Mouse (Mus musculus): Measurements from ENCODE around the gene Kcnq2.

Kcnq2 gene

DNA sequence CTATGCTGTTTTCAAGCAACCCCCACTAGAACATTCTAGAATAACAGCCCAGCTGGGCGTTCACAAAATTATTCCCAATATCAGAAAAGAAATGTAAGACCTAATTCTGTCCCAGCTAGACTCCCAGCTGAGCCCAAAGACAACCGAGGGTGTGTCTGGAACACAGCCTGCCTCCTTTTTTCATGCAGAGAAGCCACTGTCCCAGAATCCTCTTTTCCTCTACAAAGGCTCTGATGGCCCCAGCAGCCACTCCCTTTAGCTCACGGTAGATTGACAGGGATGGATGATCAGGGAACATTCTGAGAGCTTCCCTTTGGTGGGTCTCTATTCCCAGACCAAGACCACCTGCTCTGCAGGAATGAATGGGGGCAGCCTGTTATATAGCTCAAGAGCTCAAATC is 7.3 kb downstream of the Kcnq2 start:
- Histone ChIP-seq H3K4me1 (replicated peaks; ENCODE audit: low read depth, low read length) (peaks cover 55% of the 10 kb centered on the region), H3K4me3 (replicated peaks; ENCODE audit: low read length) (peak overlapping the region; percentile 5; the same call in 1 of the 2 replicates), H3K36me3 (ENCODE audit: insufficient read depth, low read length) (no peaks in the 10 kb centered on the region), H3K9me3 (ENCODE audit: low read length) (no peaks in the 10 kb centered on the region), H3K27me3 (ENCODE audit: insufficient read depth, low read length) (peaks cover 14% of the 10 kb centered on the region)
- no peak for TF ChIP-seq CTCF (conservative IDR thresholded peaks at IDR 0.05; ENCODE audit: low read length)
- no peak for TF ChIP-seq POU5F1 (IDR thresholded peaks at IDR 0.05; ENCODE audit: borderline replicate concordance, low read length)
- TF ChIP-seq NANOG (IDR thresholded peaks at IDR 0.05; ENCODE audit: borderline replicate concordance, low read length): no peak

DNA sequence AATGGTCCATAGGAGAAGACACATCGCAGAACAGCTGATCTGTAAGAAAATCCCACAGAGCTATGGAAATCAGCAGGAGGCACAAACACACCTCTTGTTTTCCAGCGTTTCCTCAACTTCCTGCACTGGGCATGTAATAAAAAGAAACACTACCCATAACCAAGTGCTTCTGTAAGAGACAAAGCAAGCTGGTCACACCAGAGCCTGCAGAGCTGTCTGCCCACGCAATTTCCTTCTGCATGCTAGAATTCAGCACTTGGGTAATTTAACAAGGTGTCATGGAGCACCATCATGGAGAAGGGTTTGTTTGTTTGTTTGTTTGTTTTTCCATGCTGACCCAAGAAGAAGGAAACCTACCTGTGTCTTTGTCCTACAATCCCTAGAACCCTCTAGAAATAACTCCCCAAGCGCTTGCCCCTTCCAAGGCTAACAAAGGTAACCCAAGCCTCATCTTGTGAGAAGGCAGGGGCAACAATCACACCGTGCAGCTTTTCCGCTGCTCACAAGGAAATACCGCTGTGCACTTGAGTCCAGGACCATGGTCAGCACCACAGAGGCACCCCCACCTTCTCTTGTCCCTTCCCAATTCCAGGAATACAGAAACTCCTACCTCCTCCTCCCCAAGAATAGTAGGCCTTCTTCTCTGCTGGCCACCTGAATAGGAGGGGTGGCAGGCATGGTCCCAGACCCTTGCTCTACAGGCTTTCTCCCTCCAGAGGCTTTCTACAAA is 9.2 kb downstream of the Kcnq2 start:
- peaks cover 54% of the 10 kb centered on the region for H3K4me1 ChIP-seq (replicated peaks; ENCODE audit: low read depth, low read length)
- no peak overlapping the region for H3K4me3 ChIP-seq (replicated peaks; ENCODE audit: low read length)
- H3K27me3 ChIP-seq (ENCODE audit: insufficient read depth, low read length): no peaks in the 10 kb centered on the region
- TF ChIP-seq CTCF (conservative IDR thresholded peaks at IDR 0.05; ENCODE audit: low read length) (no peak), POU5F1 (IDR thresholded peaks at IDR 0.05; ENCODE audit: borderline replicate concordance, low read length) (no peak), NANOG (IDR thresholded peaks at IDR 0.05; ENCODE audit: borderline replicate concordance, low read length) (no peak)
- H3K36me3 ChIP-seq (ENCODE audit: insufficient read depth, low read length): no peaks in the 10 kb centered on the region
- H3K9me3 ChIP-seq (ENCODE audit: low read length): no peaks in the 10 kb centered on the region

DNA sequence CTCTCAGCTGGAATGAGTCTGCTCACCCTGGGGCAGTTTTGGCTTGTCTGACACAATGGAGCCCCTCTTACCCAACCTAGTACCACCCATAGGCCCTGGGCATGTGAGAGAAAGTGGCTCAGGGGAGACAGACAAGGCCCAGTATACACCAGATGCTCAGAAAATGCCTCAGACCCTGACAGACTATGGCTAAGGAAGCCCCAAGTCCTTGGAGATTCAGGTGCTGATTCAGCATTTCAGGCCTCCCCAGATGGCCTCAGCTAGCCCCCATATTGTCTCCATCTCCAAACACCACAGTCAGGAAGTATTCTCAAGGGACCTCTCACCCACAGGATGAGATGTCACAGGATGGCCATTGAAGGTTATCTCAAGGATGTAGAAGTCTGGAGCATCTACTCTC is 12.5 kb downstream of the Kcnq2 start:
- H3K4me3 ChIP-seq (replicated peaks; ENCODE audit: low read length): no peak overlapping the region
- peaks cover 34% of the 10 kb centered on the region for H3K4me1 ChIP-seq (replicated peaks; ENCODE audit: low read depth, low read length)
- H3K36me3 ChIP-seq (ENCODE audit: insufficient read depth, low read length): no peaks in the 10 kb centered on the region
- TF ChIP-seq CTCF (conservative IDR thresholded peaks at IDR 0.05; ENCODE audit: low read length) (no peak), POU5F1 (IDR thresholded peaks at IDR 0.05; ENCODE audit: borderline replicate concordance, low read length) (no peak), NANOG (IDR thresholded peaks at IDR 0.05; ENCODE audit: borderline replicate concordance, low read length) (no peak)
- 0 out of 2 replicates have a peak, but pooled peaks cover 3% of the 10 kb centered on the region for H3K9me3 ChIP-seq (ENCODE audit: low read length)
- H3K27me3 ChIP-seq (ENCODE audit: insufficient read depth, low read length): no peaks in the 10 kb centered on the region

DNA sequence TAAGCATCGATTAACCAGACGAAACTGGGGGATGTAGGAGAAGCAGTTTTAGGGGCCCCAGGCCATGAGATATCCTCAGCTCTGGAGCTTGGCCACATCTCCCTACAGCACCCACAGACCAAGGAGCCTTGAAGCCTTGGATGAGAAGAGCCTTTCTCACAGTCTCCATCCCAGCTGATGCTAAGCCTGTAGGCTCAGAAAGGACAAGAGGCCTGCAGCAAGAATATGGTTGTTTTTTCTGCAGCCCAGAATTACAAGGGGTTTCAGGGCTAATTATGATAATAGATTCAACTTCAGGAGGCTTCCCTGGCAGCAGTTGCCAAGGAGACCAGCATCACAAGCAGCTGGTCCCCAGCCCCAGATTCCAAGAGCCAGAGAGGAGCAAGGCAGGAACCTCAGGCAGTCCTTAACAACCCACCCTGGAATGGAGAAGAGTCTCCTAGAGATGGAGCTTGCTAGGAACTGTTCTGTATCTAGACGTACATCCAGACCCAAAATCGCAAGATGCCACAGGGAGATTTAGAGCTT is 14.1 kb downstream of the Kcnq2 start:
- Histone ChIP-seq H3K27me3 (ENCODE audit: insufficient read depth, low read length) (no peaks in the 10 kb centered on the region), H3K36me3 (ENCODE audit: insufficient read depth, low read length) (no peaks in the 10 kb centered on the region), H3K4me3 (replicated peaks; ENCODE audit: low read length) (no peak overlapping the region), H3K9me3 (ENCODE audit: low read length) (0 out of 2 replicates have a peak, but pooled peaks cover 3% of the 10 kb centered on the region), H3K4me1 (replicated peaks; ENCODE audit: low read depth, low read length) (peaks cover 18% of the 10 kb centered on the region)
- TF ChIP-seq CTCF (conservative IDR thresholded peaks at IDR 0.05; ENCODE audit: low read length) (no peak), POU5F1 (IDR thresholded peaks at IDR 0.05; ENCODE audit: borderline replicate concordance, low read length) (no peak), NANOG (IDR thresholded peaks at IDR 0.05; ENCODE audit: borderline replicate concordance, low read length) (no peak)

DNA sequence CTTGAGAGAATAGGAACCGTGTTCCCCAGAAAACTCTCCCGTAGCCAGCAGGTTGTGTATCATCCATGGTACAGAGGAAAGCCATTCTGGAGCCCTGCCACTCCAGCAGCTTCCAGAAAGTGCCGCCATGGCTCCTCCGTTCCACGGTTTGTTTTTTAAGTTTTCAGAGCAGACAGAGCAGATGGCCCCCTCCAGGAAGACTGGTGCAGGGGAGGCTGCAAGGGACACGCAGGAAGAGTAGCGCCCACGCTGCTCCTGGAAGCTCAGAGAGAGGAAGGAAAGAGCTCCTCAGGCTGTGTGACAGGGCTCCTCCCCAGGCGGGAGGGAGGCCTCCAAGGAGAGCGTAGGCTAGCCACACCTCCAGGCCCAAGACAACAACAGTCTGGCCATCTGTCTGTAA is 15.1 kb downstream of the Kcnq2 start:
- H3K4me1 ChIP-seq (replicated peaks; ENCODE audit: low read depth, low read length): peaks cover 8% of the 10 kb centered on the region
- TF ChIP-seq POU5F1 (IDR thresholded peaks at IDR 0.05; ENCODE audit: borderline replicate concordance, low read length) (no peak), CTCF (conservative IDR thresholded peaks at IDR 0.05; ENCODE audit: low read length) (no peak), NANOG (IDR thresholded peaks at IDR 0.05; ENCODE audit: borderline replicate concordance, low read length) (no peak)
- H3K9me3 ChIP-seq (ENCODE audit: low read length): 0 out of 2 replicates have a peak, but pooled peaks cover 3% of the 10 kb centered on the region
- no peak overlapping the region for H3K4me3 ChIP-seq (replicated peaks; ENCODE audit: low read length)
- no peaks in the 10 kb centered on the region for H3K27me3 ChIP-seq (ENCODE audit: insufficient read depth, low read length)
- H3K36me3 ChIP-seq (ENCODE audit: insufficient read depth, low read length): no peaks in the 10 kb centered on the region

DNA sequence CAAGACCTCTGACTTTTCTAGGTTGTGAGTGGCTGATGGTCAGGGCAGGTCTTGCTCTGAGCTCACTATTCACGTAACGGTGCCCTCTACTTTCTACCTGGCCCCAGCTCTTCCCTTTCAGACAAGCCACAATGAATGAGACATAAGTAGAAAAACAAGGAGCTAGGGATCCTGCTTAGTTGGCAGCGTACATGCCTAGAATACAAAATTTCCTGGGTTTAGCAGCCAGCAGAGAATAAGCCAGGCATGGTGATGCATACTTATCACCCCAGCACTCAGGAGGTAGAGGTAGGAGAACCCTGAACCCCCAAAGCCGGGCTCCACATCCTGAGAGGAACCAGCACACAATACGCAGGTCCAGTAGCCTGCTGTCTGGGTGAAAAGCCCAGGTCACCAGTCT is 18.7 kb downstream of the Kcnq2 start:
- peaks cover 3% of the 10 kb centered on the region; the same call in 1 of the 2 replicates for H3K36me3 ChIP-seq (ENCODE audit: insufficient read depth, low read length)
- H3K9me3 ChIP-seq (ENCODE audit: low read length): 0 out of 2 replicates have a peak, but pooled peaks cover 3% of the 10 kb centered on the region
- peaks cover 10% of the 10 kb centered on the region for H3K4me1 ChIP-seq (replicated peaks; ENCODE audit: low read depth, low read length)
- no peaks in the 10 kb centered on the region for H3K27me3 ChIP-seq (ENCODE audit: insufficient read depth, low read length)
- TF ChIP-seq NANOG (IDR thresholded peaks at IDR 0.05; ENCODE audit: borderline replicate concordance, low read length) (no peak), POU5F1 (IDR thresholded peaks at IDR 0.05; ENCODE audit: borderline replicate concordance, low read length) (no peak), CTCF (conservative IDR thresholded peaks at IDR 0.05; ENCODE audit: low read length) (no peak)
- H3K4me3 ChIP-seq (replicated peaks; ENCODE audit: low read length): no peak overlapping the region

DNA sequence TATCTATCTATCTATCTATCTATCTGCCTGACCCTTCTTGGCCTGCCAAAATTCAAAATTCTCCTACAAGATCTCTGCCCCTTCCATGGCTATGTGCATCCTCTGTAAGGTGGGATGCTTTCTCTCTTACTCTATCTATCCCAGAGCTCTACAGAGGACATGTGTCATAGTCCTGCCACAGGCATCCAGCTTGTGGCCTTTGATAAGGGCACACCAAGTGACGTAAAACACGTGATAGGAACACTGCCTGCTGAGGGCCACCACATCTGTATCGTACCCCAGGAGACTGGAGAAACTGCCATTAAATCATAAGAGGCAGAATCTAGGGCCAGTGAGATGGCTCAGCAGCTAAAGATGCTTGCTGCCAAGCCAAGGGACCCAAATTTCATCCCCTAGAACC is 19.7 kb downstream of the Kcnq2 start:
- Histone ChIP-seq H3K9me3 (ENCODE audit: low read length) (0 out of 2 replicates have a peak, but pooled peaks cover 3% of the 10 kb centered on the region), H3K36me3 (ENCODE audit: insufficient read depth, low read length) (peaks cover 3% of the 10 kb centered on the region; the same call in 1 of the 2 replicates), H3K4me3 (replicated peaks; ENCODE audit: low read length) (no peak overlapping the region), H3K4me1 (replicated peaks; ENCODE audit: low read depth, low read length) (peaks cover 9% of the 10 kb centered on the region), H3K27me3 (ENCODE audit: insufficient read depth, low read length) (no peaks in the 10 kb centered on the region)
- TF ChIP-seq CTCF (conservative IDR thresholded peaks at IDR 0.05; ENCODE audit: low read length) (no peak), NANOG (IDR thresholded peaks at IDR 0.05; ENCODE audit: borderline replicate concordance, low read length) (no peak), POU5F1 (IDR thresholded peaks at IDR 0.05; ENCODE audit: borderline replicate concordance, low read length) (no peak)

DNA sequence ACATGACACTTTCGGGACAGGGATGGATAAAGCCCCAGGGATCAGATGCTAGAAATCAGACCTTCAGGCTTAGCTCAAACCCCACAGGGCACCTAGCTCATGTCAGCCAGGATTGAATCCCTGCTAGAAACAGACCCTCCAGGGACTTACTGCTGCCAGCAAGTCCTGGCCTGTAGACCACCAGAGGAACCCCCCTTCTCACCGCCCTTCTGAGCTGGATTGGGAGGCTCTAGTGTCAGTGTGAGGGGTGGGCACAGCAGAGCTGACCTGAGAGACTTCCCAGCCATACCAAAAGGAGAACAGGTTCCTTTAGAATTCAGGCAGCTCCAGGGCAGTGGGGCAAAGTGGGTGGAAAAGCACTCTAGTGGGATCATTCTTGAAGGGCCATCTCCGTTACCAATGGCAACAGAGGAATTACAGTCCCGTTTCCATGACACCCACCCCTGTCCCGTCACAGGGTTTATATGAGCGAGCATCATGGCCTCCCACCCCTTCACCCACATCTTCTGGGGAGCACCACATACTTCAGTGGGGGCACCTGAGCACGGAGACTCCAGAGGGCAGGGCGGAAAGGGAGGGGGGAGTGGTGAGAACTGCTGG is 21.2 kb downstream of the Kcnq2 start:
- Histone ChIP-seq H3K4me3 (replicated peaks; ENCODE audit: low read length) (no peak overlapping the region), H3K27me3 (ENCODE audit: insufficient read depth, low read length) (no peaks in the 10 kb centered on the region), H3K9me3 (ENCODE audit: low read length) (no peaks in the 10 kb centered on the region), H3K36me3 (ENCODE audit: insufficient read depth, low read length) (peaks cover 3% of the 10 kb centered on the region; the same call in 1 of the 2 replicates), H3K4me1 (replicated peaks; ENCODE audit: low read depth, low read length) (0 out of 2 replicates have a peak, but pooled peaks cover 3% of the 10 kb centered on the region)
- TF ChIP-seq POU5F1 (IDR thresholded peaks at IDR 0.05; ENCODE audit: borderline replicate concordance, low read length): no peak
- TF ChIP-seq NANOG (IDR thresholded peaks at IDR 0.05; ENCODE audit: borderline replicate concordance, low read length): no peak
- no peak for TF ChIP-seq CTCF (conservative IDR thresholded peaks at IDR 0.05; ENCODE audit: low read length)

Measured in E14TG2a.4 (cell line).